Mouse (Mus musculus): ENCODE results near the gene Hoxd8.

Gene Hoxd8

GRCm38 (mm10) chr2:74699664-74700545 is 4.5 kb upstream of the Hoxd8 start:
- no peak for DNase-seq

GRCm38 (mm10) chr2:74700546-74701112 is 3.8 kb upstream of the Hoxd8 start:
- no peak for DNase-seq

- DNase-seq, result peak; percentile 60
Observed at GRCm38 (mm10) chr2:74701949-74702819, 2.2 kb upstream of the Hoxd8 start.

GRCm38 (mm10) chr2:74702820-74703219 is 1.6 kb upstream of the Hoxd8 start:
- DNase-seq, result no peak

GRCm38 (mm10) chr2:74703317-74703716 is 1.1 kb upstream of the Hoxd8 start:
- no peak for DNase-seq

GRCm38 (mm10) chr2:74703720-74704392 is 559 bp upstream of the Hoxd8 start:
- DNase-seq, result no peak

GRCm38 (mm10) chr2:74704999-74705466 is 618 bp downstream of the Hoxd8 start:
- DNase-seq, result no peak

GRCm38 (mm10) chr2:74705467-74706089 is 1.2 kb downstream of the Hoxd8 start:
- no peak for DNase-seq

GRCm38 (mm10) chr2:74706393-74706960 is 2.1 kb downstream of the Hoxd8 start:
- no peak for DNase-seq

GRCm38 (mm10) chr2:74707599-74707998 is 3.2 kb downstream of the Hoxd8 start:
- DNase-seq, result no peak

- no peak for DNase-seq
Observed at GRCm38 (mm10) chr2:74708676-74709075, 4.3 kb downstream of the Hoxd8 start.

- DNase-seq, result no peak
Observed at GRCm38 (mm10) chr2:74709465-74710419, 5.3 kb downstream of the Hoxd8 start.

GRCm38 (mm10) chr2:74710929-74711543 is 6.6 kb downstream of the Hoxd8 start:
- DNase-seq, result no peak

- no peak for DNase-seq
Observed at GRCm38 (mm10) chr2:74711721-74712621, 7.6 kb downstream of the Hoxd8 start, which contains the start of the genes Hoxd3 and Hoxd4. TSS of gene Hoxd3 (plus strand) at chr2:74711927. TSS of gene Hoxd4 (plus strand) at chr2:74711929.

GRCm38 (mm10) chr2:74713239-74714150 is 9.1 kb downstream of the Hoxd8 start:
- no peak for DNase-seq

GRCm38 (mm10) chr2:74714156-74714789 is 9.9 kb downstream of the Hoxd8 start:
- no peak for DNase-seq

- no peak for DNase-seq
Observed at GRCm38 (mm10) chr2:74714881-74715280, 10.5 kb downstream of the Hoxd8 start.

All from right cerebral cortex, adult 18-20 months (tissue).